Mouse (Mus musculus): ENCODE measurements at regions not wholly inside any gene's neighbourhood (a gene's known extent, or its start where the extent isn't known, plus 50 kb on each side); places are given as distances from the start of the nearest gene placed in this dataset.
A peak's percentile ranks its signal among the peaks of the same experiment; 100 is the strongest.

- DNase-seq: peak; percentile 13 to 22
Measured at GRCm38 (mm10) chr14:101146746-101147145, 53.4 kb downstream of the Prr30 start.

GRCm38 (mm10) chr14:101137426-101137825, 62.7 kb downstream of the Prr30 start:
- DNase-seq: peak; percentile 31 to 35

Measured in cerebellum, postnatal 10 days (tissue).